Comparison of ENCODE assay signal across 7 mouse cellular contexts in genomic region chr12:69759267-69759885, GRCm38 (mm10). TPM values are rescaled to one million over a fixed set of nuclear protein-coding genes. Genes with fewer than 3 reads are reported as not detected.
DNase-seq lines count a peak whose midpoint lies in the region; ATAC-seq lines count a peak whose summit lies in the region.

No protein-coding gene starts in this region.

- peaks cover 42% of the 10 kb centered on the region for H3K4me1 ChIP-seq in kidney, embryonic 15.5 days
- peaks cover 5% of the 10 kb centered on the region; the same call in 1 of the 2 replicates for H3K4me1 ChIP-seq in intestine, embryonic 15.5 days (replicated peaks)
- H3K4me1 ChIP-seq in neural tube, embryonic 13.5 days (replicated peaks) = peaks cover 18% of the 10 kb centered on the region

- peak overlapping the region; percentile 90 for H3K27ac ChIP-seq in kidney, embryonic 15.5 days
- H3K27ac ChIP-seq in intestine, embryonic 15.5 days = 0 out of 2 replicates have a peak overlapping the region, but pooled peaks have one; percentile 46
- H3K27ac ChIP-seq in neural tube, embryonic 13.5 days (replicated peaks) = peak overlapping the region; percentile 28; the same call in 1 of the 2 replicates

- H3K4me2 ChIP-seq in kidney, embryonic 15.5 days = peak overlapping the region; percentile 61
- H3K4me2 ChIP-seq in intestine, embryonic 15.5 days (replicated peaks) = peak overlapping the region; percentile 60; the same call in 1 of the 2 replicates
- peak overlapping the region; percentile 57 for H3K4me2 ChIP-seq in neural tube, embryonic 13.5 days

- ATAC-seq in kidney, embryonic 15.5 days (replicated peaks; ENCODE audit: low FRiP score) = peak; percentile 62; the same call in 1 of the 2 replicates
- ATAC-seq in common myeloid progenitor, adult 5-6 weeks (replicated peaks; ENCODE audit: low read depth, poor library complexity, severe bottlenecking) = peak; percentile 20; the same call in 1 of the 2 replicates
- peak; percentile 20; the same call in 1 of the 2 replicates for ATAC-seq in intestine, embryonic 15.5 days
- ATAC-seq in neural tube, embryonic 13.5 days (ENCODE audit: low read depth) = no peak

- no peak for DNase-seq in kidney, postnatal 36 days
- no peak for DNase-seq in adrenal gland, postnatal 10 days
- DNase-seq in right cerebral cortex, postnatal 14 days = no peak

- no peaks in the 10 kb centered on the region for H3K9me3 ChIP-seq in kidney, embryonic 15.5 days (replicated peaks)
- H3K9me3 ChIP-seq in intestine, embryonic 15.5 days = no peaks in the 10 kb centered on the region
- no peaks in the 10 kb centered on the region for H3K9me3 ChIP-seq in neural tube, embryonic 13.5 days

- WGBS in kidney, embryonic 15.5 days = 43% methylated on average over 7 of the region's 7 CpGs
- WGBS in intestine, embryonic 15.5 days = 36% methylated on average over 7 of the region's 7 CpGs
- whole genome bisulfite sequencing in neural tube, embryonic 13.5 days = 59% methylated on average over 7 of the region's 7 CpGs

- H3K4me3 ChIP-seq in kidney, embryonic 15.5 days (replicated peaks) = no peak overlapping the region
- no peak overlapping the region for H3K4me3 ChIP-seq in intestine, embryonic 15.5 days (replicated peaks)
- H3K4me3 ChIP-seq in neural tube, embryonic 13.5 days = no peak overlapping the region

- H3K9ac ChIP-seq in kidney, embryonic 15.5 days = no peak overlapping the region
- no peak overlapping the region for H3K9ac ChIP-seq in intestine, embryonic 15.5 days
- H3K9ac ChIP-seq in neural tube, embryonic 13.5 days = no peak overlapping the region

- no peaks in the 10 kb centered on the region for H3K27me3 ChIP-seq in kidney, embryonic 15.5 days
- no peaks in the 10 kb centered on the region for H3K27me3 ChIP-seq in intestine, embryonic 15.5 days (replicated peaks)
- no peaks in the 10 kb centered on the region for H3K27me3 ChIP-seq in neural tube, embryonic 13.5 days

- no peaks in the 10 kb centered on the region for H3K36me3 ChIP-seq in kidney, embryonic 15.5 days
- H3K36me3 ChIP-seq in intestine, embryonic 15.5 days = no peaks in the 10 kb centered on the region
- no peaks in the 10 kb centered on the region for H3K36me3 ChIP-seq in neural tube, embryonic 13.5 days

RNA-seq across cellular contexts. Expression of gene Cdkl1, which starts 31.7 kb away (rescaled TPM):
- polyA plus RNA-seq in kidney, embryonic 15.5 days (2015; fragmentation: Nextera tagmentation; extraction: Ambion mirVana) = 21.4 and 24.7 TPM in 2 replicates
- total RNA-seq in common myeloid progenitor, adult 5-6 weeks (2017) = 0.09 TPM in 1 of 2 replicates, not detected in the other
- 2.7 and 2.9 TPM in 2 replicates for polyA plus RNA-seq in intestine, embryonic 15.5 days (2015; fragmentation: Nextera tagmentation; extraction: Ambion mirVana)
- 2.6 and 4.3 TPM in 2 replicates for polyA plus RNA-seq in neural tube, embryonic 13.5 days (2015; fragmentation: Nextera tagmentation; extraction: Ambion mirVana)
- total RNA-seq in adrenal gland, postnatal 10 days (2021) = 1 to 10 TPM; 3.3 to 4.3 TPM

RNA-seq across cellular contexts. Expression of gene Atp5s, which starts 34.6 kb away (rescaled TPM):
- polyA plus RNA-seq in kidney, embryonic 15.5 days (2015; fragmentation: Nextera tagmentation; extraction: Ambion mirVana) = 30.7 and 31.0 TPM in 2 replicates
- total RNA-seq in common myeloid progenitor, adult 5-6 weeks (2017) = 27.3 and 29.0 TPM in 2 replicates
- polyA plus RNA-seq in intestine, embryonic 15.5 days (2015; fragmentation: Nextera tagmentation; extraction: Ambion mirVana) = 29.6 and 31.3 TPM in 2 replicates
- 31.1 and 32.3 TPM in 2 replicates for polyA plus RNA-seq in neural tube, embryonic 13.5 days (2015; fragmentation: Nextera tagmentation; extraction: Ambion mirVana)
- total RNA-seq in adrenal gland, postnatal 10 days (2021) = 10 to 100 TPM; 16.0 to 21.1 TPM

RNA-seq across cellular contexts. Expression of gene L2hgdh, which starts 34.7 kb away (rescaled TPM):
- polyA plus RNA-seq in kidney, embryonic 15.5 days (2015; fragmentation: Nextera tagmentation; extraction: Ambion mirVana) = 22.3 TPM in 2 replicates
- 34.4 and 40.3 TPM in 2 replicates for total RNA-seq in common myeloid progenitor, adult 5-6 weeks (2017)
- 20.7 and 21.6 TPM in 2 replicates for polyA plus RNA-seq in intestine, embryonic 15.5 days (2015; fragmentation: Nextera tagmentation; extraction: Ambion mirVana)
- polyA plus RNA-seq in neural tube, embryonic 13.5 days (2015; fragmentation: Nextera tagmentation; extraction: Ambion mirVana) = 8.9 and 9.6 TPM in 2 replicates
- total RNA-seq in adrenal gland, postnatal 10 days (2021) = 10 to 100 TPM; 27.9 to 31.7 TPM

Comparison
In these comparisons a context has a peak if more than half of its experiments do, and no peak if none do; other contexts are left out.
1. H3K27ac ChIP-seq: peak in every context shown above with its lines; median percentile 90 in kidney, embryonic 15.5 days; 46 in intestine, embryonic 15.5 days; 28 in neural tube, embryonic 13.5 days.